Mouse (Mus musculus): Measurements from ENCODE around the gene Memo1.
"Not testable (repeated sequence)": the region's sequence is repeated elsewhere in the genome, so short reads cannot be mapped to it uniquely, and the experiment has no call there.

Gene Memo1

DNA sequence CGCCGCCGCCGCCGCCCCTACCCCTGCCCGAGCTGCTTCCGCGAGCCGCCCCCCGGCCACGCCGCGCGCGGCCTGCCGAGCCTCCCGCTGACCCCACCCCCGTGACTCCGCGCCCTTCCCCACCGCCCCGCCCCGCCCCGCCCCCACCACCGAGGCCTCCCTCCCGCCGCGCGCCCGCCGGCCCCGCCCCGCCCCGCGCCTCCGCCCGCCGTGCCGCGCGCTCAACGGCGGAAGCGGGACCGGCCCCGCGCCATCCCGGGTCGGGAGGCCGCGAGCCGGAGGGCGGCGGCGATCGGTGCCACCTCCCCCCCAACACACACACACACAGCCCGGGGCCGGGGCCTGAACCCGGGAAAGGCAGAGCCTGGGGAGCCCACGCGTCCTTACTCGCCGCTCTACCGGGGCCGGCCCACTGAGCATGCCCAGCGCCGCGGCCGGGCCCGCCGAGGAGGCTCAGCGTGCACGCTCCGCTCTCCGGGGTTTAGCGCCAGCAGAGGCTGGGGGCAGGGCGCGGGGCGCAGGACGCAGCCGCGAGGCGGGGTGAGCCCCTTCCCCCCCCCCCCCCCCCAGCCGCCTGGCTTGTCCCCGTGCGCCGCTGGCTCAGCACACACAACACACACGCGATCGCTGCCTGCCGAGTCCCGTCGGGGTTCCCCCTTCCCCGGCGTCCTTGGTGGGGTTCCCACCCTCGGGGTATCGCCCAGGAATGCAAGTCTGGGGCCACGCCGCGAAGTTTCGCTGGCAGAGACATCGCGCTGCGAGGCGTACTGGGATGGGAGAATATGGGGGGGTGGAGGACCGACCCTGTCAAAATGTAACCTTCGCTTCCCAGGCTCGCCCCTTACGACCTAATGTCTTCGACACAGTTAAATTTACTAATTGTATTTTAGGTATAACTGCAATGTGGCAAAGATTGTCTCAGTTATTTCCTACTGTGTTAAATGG, at the start of gene Memo1:
Gene Memo1 (minus strand): TSS at position 496 of the 945 bp plus-strand sequence.
- no peak for DNase-seq (ENCODE audit: extremely low spot score, low read depth, low spot score)

- DNase-seq (ENCODE audit: extremely low spot score, low read depth, low spot score): no peak
Observed at GRCm38 (mm10) chr17:74341151-74341550, 45.8 kb upstream of the Memo1 start.

DNA sequence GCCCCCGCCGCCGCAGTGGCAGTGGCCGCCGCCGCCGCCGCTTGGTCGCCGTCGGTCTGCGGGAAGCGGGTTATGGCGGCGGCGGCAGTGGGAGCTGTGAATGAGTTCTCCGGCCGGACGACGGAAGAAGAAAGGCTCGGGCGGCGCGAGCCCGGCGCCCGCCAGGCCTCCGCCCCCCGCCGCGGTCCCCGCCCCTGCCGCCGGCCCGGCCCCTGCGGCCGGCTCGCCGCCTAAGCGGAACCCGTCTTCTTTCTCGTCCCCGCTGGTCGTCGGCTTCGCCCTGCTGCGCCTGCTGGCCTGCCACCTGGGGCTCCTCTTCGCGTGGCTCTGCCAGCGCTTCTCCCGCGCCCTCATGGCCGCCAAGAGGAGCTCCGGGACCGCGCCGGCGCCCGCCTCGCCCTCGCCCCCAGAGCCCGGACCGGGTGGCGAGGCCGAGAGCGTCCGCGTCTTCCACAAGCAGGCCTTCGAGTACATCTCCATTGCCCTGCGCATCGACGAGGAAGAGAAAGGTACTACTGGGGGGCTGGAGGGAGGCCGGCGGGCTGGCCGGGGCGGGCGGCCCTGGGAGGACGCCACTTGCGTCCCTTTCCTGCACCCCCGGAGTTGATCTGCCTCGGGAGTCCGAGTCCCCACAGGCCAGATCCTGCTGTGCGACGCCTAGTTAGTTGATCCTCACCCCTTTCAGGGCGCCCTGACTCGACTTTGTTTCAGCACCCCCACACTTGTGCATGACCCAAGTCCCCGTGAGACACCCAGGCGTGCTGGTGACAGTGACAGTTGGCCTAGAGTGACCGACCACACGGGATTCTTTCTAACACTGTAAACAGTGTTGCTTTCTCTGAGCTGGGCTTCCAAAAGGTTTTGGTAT, 43.9 kb upstream of the Memo1 start, which contains the start of gene Spast:
Gene Spast (plus strand): TSS at position 51 of the 868 bp plus-strand sequence.
- DNase-seq (ENCODE audit: extremely low spot score, low read depth, low spot score): no peak

- DNase-seq (ENCODE audit: extremely low spot score, low read depth, low spot score): peak; percentile 77
Observed at GRCm38 (mm10) chr17:74338225-74338931, 43.1 kb upstream of the Memo1 start.

- DNase-seq (ENCODE audit: extremely low spot score, low read depth, low spot score): no peak
Observed at GRCm38 (mm10) chr17:74331049-74331676, 35.8 kb upstream of the Memo1 start.

DNA sequence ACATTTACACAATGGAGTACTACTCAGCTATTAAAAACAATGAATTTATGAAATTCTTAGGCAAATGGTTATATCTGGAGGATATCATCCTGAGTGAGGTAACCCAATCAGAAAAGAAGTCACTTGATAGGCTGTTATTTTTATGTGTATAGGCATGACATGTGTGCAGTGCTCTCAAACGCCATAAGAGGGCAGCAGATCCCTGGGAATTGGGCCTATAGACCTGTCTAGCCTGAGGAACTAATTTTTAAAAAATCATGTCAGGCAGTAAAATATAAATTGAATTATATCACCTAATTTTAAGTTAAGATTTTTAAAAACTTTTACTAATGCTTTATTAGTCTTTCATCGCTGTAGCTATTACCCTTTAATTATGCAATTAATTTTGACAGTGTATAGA, 32.8 kb upstream of the Memo1 start:
- DNase-seq (ENCODE audit: extremely low spot score, low read depth, low spot score): peak; percentile 41

DNA sequence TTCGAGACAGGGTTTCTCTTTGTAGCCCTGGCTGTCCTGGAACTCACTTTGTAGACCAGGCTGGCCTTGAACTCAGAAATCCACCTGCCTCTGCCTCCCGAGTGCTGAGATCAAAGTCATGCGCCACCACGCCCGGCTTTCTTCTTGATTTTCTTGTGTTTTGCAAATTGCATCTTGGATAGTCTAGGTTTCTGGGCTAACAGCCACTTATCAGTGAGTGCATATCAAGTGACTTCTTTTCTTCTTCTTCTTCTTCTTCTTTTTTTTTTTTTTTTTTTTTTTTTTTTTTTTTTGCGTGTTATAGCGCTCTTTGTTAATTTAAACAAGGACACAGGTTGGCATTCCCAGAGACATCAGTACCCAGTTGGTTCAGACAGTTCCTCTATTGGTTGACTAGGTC, 31.9 kb upstream of the Memo1 start:
- not testable (repeated sequence) for DNase-seq (ENCODE audit: extremely low spot score, low read depth, low spot score)

DNA sequence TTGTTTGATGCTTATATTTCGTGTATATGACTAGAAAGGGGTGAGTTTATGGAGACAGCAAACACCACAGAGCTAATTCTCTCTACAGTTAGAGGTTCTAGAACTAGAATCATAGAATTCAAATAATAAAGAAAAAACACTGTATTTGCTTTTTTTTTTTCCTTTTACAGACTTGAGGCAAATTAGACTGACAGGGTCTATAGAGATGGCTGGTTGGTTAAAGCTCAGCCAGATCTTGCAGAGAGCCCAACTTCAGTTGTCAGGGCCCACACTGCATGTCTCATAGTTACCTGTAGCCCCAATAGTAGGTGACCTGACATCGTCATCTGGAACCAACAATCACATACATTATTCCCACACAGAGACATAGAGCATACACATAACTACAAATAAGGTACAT, 28.5 kb upstream of the Memo1 start, which contains the start of gene Dpy30:
Gene Dpy30 (minus strand): TSS at position 101 of the 400 bp plus-strand sequence.
- no peak for DNase-seq (ENCODE audit: extremely low spot score, low read depth, low spot score)

DNA sequence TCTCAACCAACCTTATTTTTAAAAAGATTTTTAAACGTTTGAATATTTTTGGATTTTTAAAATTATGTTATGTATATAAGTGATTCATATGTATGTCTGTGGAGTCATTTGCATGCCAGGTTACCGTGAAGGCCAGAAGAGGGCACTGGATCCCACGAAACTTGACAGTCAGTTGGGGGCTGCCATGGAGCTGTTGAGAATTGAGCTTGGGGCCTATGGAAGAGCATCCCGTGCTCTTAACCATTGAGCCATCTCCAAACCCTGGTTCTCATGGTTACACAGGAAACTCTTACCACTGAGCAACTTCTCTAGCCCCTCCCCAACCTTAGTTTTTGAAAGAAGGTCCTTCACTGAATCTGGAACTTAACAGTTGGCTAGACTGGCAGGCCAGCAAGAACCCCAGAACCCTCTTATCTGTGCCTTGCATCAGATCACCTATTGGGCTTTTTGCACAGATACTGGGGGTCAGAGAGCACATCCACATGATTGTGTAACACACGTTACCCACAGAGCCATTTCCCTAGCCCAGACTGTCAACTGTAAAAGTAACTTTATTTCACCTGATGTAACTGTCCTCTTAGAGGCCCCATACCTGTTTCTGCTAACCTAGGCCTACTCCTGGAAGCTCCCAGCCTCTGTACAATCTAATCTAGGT, 27.2 kb upstream of the Memo1 start:
- DNase-seq (ENCODE audit: extremely low spot score, low read depth, low spot score): no peak

- DNase-seq (ENCODE audit: extremely low spot score, low read depth, low spot score): no peak
Observed at GRCm38 (mm10) chr17:74318721-74319120, 23.4 kb upstream of the Memo1 start.

- peak; percentile 52 for DNase-seq (ENCODE audit: extremely low spot score, low read depth, low spot score)
Observed at GRCm38 (mm10) chr17:74316309-74316863, 21.1 kb upstream of the Memo1 start.

DNA sequence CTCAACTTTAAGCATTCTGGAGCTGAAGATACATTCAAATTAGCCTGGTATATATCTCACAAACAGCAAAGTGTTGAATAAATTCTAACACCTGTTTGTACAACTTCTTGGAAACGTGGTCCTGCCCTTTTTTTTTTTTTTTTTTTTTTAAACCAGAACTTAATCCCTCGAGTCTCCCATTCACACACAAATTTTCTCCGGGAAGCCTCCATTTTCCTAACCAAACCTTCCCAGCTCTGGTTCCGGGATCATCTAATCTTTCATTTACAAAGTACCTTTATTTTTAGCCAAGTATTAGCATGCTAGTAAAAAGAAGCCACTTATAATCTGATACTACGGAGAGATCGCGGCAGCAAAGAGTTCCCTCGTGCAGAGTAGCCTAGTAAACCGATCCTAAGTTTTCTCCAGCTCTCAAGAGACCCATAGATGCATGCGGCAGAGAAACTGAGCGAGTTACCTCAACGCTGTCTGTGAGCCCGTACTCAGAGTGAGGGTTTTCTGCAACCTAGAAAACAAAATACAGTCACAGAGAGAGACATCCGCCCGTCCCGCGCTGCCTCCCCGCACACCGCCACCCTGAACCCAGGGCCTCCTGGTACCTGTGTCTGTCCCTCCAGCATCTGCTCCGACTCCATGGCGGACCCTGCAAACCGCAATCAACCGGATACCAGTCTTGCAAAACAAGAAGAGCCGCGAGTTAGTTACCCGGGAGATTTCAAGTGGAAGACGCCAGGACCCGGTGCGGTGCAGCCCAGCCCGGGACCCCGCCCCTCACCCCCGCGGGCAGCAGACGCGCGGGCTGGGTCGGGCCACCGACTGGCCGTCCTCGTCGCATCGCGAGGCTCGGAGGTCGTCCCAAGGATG, 20.4 kb upstream of the Memo1 start:
- no peak for DNase-seq (ENCODE audit: extremely low spot score, low read depth, low spot score)

DNA sequence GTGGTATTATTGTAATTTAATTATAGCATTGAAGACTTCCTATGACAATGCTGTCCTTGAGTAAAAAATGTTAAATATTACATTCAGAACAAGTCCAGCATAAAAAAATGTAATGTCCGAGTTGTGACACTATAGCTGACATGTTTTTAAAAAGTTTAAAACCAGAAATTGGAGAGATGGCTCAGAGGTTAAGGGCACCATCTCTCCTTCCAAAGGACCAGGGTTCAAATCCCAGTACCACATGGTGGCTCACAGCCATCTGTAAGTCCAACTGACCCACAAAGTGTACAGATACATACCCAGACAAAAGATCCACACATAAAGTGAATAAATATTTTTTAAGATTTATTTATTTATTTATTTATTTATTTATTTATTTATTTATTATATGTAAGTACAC, 10.7 kb upstream of the Memo1 start:
- no peak for DNase-seq (ENCODE audit: extremely low spot score, low read depth, low spot score)

- DNase-seq (ENCODE audit: extremely low spot score, low read depth, low spot score): no peak
Observed at GRCm38 (mm10) chr17:74305616-74306015, 10.3 kb upstream of the Memo1 start.

DNA sequence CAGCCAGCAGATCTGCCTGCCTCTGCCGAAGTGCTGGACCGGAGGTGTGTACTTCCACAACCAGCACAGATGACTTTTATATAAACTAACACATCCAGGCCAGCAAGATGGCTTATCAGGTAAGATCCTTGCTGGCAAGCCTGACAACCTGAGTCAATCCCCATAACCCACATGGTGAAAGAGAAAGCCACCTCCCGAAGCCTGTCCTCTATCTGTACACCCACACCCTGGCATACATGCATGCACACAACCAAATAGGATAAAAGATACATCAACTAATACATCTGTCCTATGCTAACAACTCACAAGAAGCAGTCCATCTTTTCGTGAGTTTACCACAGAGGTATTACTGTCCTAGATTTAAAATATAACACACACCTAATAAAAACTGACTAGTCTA, 8.7 kb upstream of the Memo1 start:
- no peak for DNase-seq (ENCODE audit: extremely low spot score, low read depth, low spot score)

DNA sequence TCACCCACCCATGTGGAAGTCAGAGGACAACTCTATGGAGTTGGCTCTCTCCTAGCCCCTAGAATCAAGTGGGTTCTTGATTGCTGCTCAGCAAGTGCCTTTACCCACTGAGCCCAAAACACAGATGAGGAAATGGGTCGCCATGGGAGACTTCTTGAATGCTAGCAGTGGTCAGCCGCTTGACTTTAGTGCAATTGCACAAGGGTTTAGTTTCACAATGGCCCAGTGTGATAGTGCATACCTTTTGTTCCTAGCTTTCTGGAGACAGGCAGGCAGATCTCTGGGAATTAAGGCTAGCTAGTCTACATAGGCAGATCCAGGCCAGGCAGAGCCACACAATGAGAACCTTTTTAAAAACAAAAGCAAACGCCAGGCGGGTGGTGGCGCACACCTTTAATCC, 4.8 kb upstream of the Memo1 start:
- DNase-seq (ENCODE audit: extremely low spot score, low read depth, low spot score): no peak

GRCm38 (mm10) chr17:74296991-74297390, 1.7 kb upstream of the Memo1 start:
- not testable (repeated sequence) for DNase-seq (ENCODE audit: extremely low spot score, low read depth, low spot score)

GRCm38 (mm10) chr17:74296076-74296823, 929 bp upstream of the Memo1 start:
- no peak for DNase-seq (ENCODE audit: extremely low spot score, low read depth, low spot score)
